Mouse (Mus musculus): ENCODE measurements around the gene Tnpo2. TPM values are rescaled to one million over a fixed set of nuclear protein-coding genes. Genes with fewer than 3 reads are reported as not detected.

Tnpo2 gene
- polyA plus RNA-seq, 1 experiment from 2014 or later, result 19.7 TPM

DNA sequence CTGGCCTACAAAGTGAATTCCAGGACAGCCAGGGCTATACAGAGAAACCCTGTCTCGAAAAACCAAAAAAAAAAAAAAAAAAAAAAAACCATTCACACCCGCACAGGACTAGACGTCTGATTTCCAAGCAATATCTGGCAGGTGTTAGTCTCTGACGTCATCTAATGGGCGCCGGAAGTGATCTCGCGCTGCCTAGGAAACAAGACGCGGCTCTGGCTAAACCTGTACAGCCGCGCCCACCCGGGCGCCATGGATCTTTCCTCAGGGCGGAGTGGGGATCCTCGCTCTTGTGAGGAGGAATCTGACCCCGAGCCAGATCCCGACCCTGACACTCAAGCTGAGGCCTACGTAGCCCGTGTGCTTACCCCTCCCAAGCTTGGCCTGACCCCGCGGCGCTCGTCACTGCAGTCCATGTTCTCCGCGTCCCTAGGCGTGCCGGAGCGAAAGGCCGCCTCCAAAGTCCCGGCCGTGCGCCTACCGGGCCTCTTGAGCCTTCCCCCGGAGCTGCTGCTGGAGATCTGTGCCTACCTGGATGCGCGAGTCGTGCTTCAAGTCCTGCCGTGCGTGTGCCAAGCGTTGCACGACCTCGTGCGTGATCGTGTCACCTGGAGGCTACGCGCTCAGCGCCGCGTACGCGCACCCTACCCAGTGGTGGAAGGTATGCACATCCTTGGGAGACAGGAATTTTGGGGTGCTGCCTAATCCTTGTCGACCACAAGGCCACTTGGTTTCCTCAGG lies 23.3 kb downstream of the Tnpo2 start, which contains the start of gene Fbxw9:
Gene Fbxw9 (plus strand): TSS at position 177 of the 738 bp plus-strand sequence.
- no peaks in the 10 kb centered on the region for H3K27me3 ChIP-seq (ENCODE audit: control insufficient read depth, insufficient read depth, low read length)
- WGBS, result under 1% methylated on average over 52 of the region's 53 CpGs

DNA sequence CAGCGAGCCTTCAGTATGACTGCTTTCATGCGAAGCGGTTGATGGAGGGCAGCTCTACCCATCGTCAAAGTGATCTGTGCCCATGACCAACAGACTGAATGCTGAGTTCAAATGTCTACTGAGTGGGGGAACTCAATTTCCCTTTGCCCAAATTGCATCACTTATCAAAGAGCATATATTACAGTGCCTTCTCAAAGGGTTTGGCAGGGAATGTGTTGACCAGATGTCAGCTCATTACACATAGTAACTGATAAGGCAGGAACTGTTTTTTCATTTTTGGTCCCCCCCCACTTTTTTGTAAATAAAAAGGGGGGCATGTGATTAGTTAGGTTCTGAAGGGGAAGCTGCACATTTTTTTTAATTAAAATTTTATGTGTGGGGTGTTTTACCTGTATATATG lies 25.9 kb downstream of the Tnpo2 start:
- no peak for ATAC-seq (ENCODE audit: low FRiP score, low TSS enrichment)
- peaks cover 17% of the 10 kb centered on the region; the same call in 1 of the 2 replicates for H3K36me3 ChIP-seq (ENCODE audit: control insufficient read depth, insufficient read depth, low read length)
- no peak overlapping the region for H3K4me2 ChIP-seq (replicated peaks; ENCODE audit: low read depth, low read length)
- peaks cover 6% of the 10 kb centered on the region for H3K4me1 ChIP-seq (ENCODE audit: control insufficient read depth, insufficient read depth, low read length)
- no peak overlapping the region for H3K9ac ChIP-seq (ENCODE audit: low read depth, low read length)
- no peaks in the 10 kb centered on the region for H3K9me3 ChIP-seq (ENCODE audit: control insufficient read depth, low read length)
- H3K4me3 ChIP-seq (ENCODE audit: low read length), result no peak overlapping the region
- WGBS, result 96% methylated on average over 4 of the region's 4 CpGs
- H3K27ac ChIP-seq (ENCODE audit: low read depth, low read length), result no peak overlapping the region
- no peaks in the 10 kb centered on the region for H3K27me3 ChIP-seq (ENCODE audit: control insufficient read depth, insufficient read depth, low read length)

More for the DNA sequence above, 23.3 kb downstream of the Tnpo2 start, which contains the start of gene Fbxw9:
- H3K4me1 ChIP-seq (ENCODE audit: control insufficient read depth, insufficient read depth, low read length), result peaks cover 6% of the 10 kb centered on the region
- H3K4me3 ChIP-seq (ENCODE audit: low read length), result peak within 1 kb of the TSS; percentile 89
- H3K9ac ChIP-seq (ENCODE audit: low read depth, low read length), result peak within 1 kb of the TSS; percentile 76
- H3K36me3 ChIP-seq (ENCODE audit: control insufficient read depth, insufficient read depth, low read length), result peaks cover 26% of the 10 kb centered on the region
- H3K9me3 ChIP-seq (ENCODE audit: control insufficient read depth, low read length), result no peaks in the 10 kb centered on the region
- ATAC-seq (ENCODE audit: low FRiP score, low TSS enrichment), result peak; percentile 93
- peak within 1 kb of the TSS; percentile 91 for H3K4me2 ChIP-seq (replicated peaks; ENCODE audit: low read depth, low read length)
- H3K27ac ChIP-seq (ENCODE audit: low read depth, low read length), result no peak within 1 kb of the TSS

DNA sequence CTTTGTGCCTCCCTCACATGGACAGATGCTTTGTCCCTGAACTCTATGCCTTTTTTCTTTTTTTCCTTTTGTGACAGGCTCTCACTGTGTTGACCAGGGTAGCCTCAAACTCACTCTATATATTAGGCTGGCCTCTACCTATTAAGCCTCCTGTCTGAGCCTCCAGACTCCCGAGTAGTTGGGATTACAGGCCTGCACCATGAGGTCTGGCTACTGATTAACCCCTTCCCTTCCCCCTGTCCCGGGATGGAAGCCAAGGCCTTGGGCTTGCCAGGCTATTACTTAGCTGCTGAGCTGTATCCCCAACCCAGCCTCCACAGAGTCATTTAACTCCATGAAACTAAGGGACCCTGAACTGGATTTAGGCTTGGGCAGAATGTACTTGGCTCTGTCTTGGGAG lies 28.5 kb downstream of the Tnpo2 start:
- H3K4me1 ChIP-seq (ENCODE audit: control insufficient read depth, insufficient read depth, low read length), result peaks cover 6% of the 10 kb centered on the region
- H3K9me3 ChIP-seq (ENCODE audit: control insufficient read depth, low read length), result no peaks in the 10 kb centered on the region
- no peaks in the 10 kb centered on the region for H3K27me3 ChIP-seq (ENCODE audit: control insufficient read depth, insufficient read depth, low read length)
- H3K4me3 ChIP-seq (ENCODE audit: low read length), result no peak overlapping the region
- ATAC-seq (ENCODE audit: low FRiP score, low TSS enrichment), result no peak
- H3K9ac ChIP-seq (ENCODE audit: low read depth, low read length), result no peak overlapping the region
- 39% methylated on average over 2 of the region's 2 CpGs for WGBS
- peaks cover 15% of the 10 kb centered on the region; the same call in 1 of the 2 replicates for H3K36me3 ChIP-seq (ENCODE audit: control insufficient read depth, insufficient read depth, low read length)
- H3K4me2 ChIP-seq (replicated peaks; ENCODE audit: low read depth, low read length), result no peak overlapping the region
- no peak overlapping the region for H3K27ac ChIP-seq (ENCODE audit: low read depth, low read length)

DNA sequence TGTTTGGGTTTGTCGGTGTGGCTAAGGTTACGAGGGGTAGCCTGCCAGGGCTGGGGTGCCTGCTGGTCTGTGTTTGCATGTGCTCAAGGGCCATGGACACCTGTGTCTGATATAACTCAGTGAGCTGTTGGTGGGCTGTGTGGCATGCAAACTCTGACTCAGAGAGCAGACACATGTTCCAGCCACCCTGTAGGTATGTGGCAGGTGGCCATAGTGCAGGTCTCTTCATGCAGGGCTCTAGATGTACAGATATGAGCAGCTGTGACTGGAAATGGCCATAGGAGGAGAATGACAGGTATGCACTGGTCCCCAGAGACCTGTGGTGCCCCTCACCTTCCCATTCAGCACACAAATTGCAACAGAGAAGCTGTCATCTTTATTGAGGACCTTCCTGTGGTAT lies 30.4 kb downstream of the Tnpo2 start:
- Histone ChIP-seq H3K4me2 (replicated peaks; ENCODE audit: low read depth, low read length) (no peak overlapping the region), H3K9ac (ENCODE audit: low read depth, low read length) (no peak overlapping the region), H3K36me3 (ENCODE audit: control insufficient read depth, insufficient read depth, low read length) (peaks cover 15% of the 10 kb centered on the region; the same call in 1 of the 2 replicates), H3K4me3 (ENCODE audit: low read length) (no peak overlapping the region), H3K27me3 (ENCODE audit: control insufficient read depth, insufficient read depth, low read length) (no peaks in the 10 kb centered on the region), H3K9me3 (ENCODE audit: control insufficient read depth, low read length) (no peaks in the 10 kb centered on the region), H3K4me1 (ENCODE audit: control insufficient read depth, insufficient read depth, low read length) (no peaks in the 10 kb centered on the region; the same call in 1 of the 2 replicates), H3K27ac (ENCODE audit: low read depth, low read length) (no peak overlapping the region)
- 96% methylated on average over 2 of the region's 2 CpGs for WGBS
- ATAC-seq (ENCODE audit: low FRiP score, low TSS enrichment), result no peak

DNA sequence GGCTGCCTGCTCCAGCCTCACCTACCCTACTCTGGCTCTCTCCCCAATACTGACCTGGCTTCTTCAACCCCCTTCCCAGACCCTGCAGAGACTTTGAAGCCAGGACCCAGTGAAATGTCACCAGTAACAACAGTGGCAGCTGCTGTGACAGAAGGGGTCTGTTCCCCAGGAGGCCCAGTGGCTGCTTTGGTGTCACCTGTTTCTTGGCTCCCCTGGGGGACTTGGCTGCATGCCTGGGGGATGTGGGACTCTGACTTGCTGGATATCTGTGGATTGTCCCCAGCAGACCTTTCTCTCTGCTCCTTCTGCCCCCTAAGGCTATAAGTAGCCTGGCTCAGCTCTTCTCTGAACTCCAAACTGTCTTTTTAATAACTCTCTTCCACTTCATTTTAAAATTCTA lies 31.3 kb downstream of the Tnpo2 start, which contains the start of gene Gm5741:
Gene Gm5741 (minus strand): TSS at position 1 of the 400 bp plus-strand sequence.
- H3K4me3 ChIP-seq (ENCODE audit: low read length), result no peak within 1 kb of the TSS
- no peaks in the 10 kb centered on the region for H3K9me3 ChIP-seq (ENCODE audit: control insufficient read depth, low read length)
- H3K4me1 ChIP-seq (ENCODE audit: control insufficient read depth, insufficient read depth, low read length), result no peaks in the 10 kb centered on the region; the same call in none of the 2 replicates
- H3K27me3 ChIP-seq (ENCODE audit: control insufficient read depth, insufficient read depth, low read length), result no peaks in the 10 kb centered on the region
- no peak for ATAC-seq (ENCODE audit: low FRiP score, low TSS enrichment)
- no peak within 1 kb of the TSS for H3K27ac ChIP-seq (ENCODE audit: low read depth, low read length)
- no peak within 1 kb of the TSS for H3K4me2 ChIP-seq (replicated peaks; ENCODE audit: low read depth, low read length)
- peaks cover 15% of the 10 kb centered on the region; the same call in 1 of the 2 replicates for H3K36me3 ChIP-seq (ENCODE audit: control insufficient read depth, insufficient read depth, low read length)
- no peak within 1 kb of the TSS for H3K9ac ChIP-seq (ENCODE audit: low read depth, low read length)

DNA sequence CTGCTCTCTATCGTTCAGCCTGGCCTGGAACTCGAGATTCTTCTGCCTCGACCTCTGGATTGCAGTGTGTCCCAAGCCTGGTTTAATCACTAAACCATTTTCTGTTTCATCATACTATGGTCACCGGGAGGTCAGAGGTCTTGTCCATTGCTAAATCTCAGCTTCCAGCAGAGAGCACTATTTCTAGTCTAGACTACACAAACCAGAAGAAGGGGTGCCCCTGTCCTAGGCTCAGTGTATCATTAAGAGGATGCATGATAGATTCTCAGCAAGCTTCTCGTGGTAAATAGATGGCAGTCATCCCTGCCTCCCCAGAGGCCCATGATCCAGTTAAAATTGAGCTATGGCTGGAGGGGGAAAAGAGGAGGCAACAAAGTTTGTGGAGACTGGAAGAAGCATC lies 34.3 kb downstream of the Tnpo2 start:
- Histone ChIP-seq H3K36me3 (ENCODE audit: control insufficient read depth, insufficient read depth, low read length) (peaks cover 30% of the 10 kb centered on the region), H3K9ac (ENCODE audit: low read depth, low read length) (peak overlapping the region; percentile 94; the same call in 1 of the 2 replicates)
- 75% methylated on average over 5 of the region's 5 CpGs for WGBS

DNA sequence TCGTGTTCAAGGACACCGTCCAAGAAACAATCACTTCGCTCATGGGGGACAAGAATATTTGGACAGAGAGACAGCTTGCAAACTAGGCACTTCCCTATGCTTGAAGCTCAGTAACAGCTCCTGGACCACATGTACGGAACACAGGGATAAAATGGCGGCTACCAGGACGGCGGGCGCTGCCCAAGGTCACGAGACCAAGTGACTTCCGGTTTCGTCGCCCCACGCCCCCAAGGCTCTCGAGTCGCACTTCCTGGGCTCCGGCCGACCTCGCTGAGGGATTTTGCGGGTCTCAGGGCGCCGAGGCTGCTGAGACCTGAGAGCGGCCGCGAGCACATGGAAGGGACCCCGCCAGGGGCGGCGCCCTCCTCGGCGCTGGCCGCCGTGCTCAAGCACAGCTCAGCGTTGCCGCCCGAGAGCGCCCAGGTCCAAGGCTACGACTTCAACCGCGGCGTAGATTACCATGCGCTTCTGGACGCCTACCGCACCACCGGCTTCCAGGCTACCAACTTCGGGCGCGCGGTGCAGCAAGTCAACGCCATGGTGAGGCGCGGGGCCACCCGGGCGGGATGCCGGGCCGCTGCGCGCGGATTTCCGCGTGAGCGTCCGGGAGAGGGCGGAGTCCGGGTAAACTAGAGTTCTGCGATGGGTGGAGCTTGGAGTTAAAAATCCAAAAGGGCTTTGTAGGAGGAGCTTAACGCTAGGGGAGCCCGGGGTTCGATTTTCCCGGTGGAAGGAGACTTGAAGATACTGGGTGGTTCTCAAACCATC lies 35.0 kb downstream of the Tnpo2 start, which contains the start of gene Dhps:
Gene Dhps (plus strand): TSS at position 244 of the 768 bp plus-strand sequence.
- WGBS, result under 1% methylated on average over 67 of the region's 68 CpGs
- H3K4me2 ChIP-seq (replicated peaks; ENCODE audit: low read depth, low read length), result peak within 1 kb of the TSS; percentile 65
- H3K36me3 ChIP-seq (ENCODE audit: control insufficient read depth, insufficient read depth, low read length), result peaks cover 32% of the 10 kb centered on the region
- no peaks in the 10 kb centered on the region for H3K27me3 ChIP-seq (ENCODE audit: control insufficient read depth, insufficient read depth, low read length)
- H3K27ac ChIP-seq (ENCODE audit: low read depth, low read length), result peak within 1 kb of the TSS; percentile 98
- peak; percentile 89 for ATAC-seq (ENCODE audit: low FRiP score, low TSS enrichment)
- H3K4me1 ChIP-seq (ENCODE audit: control insufficient read depth, insufficient read depth, low read length), result no peaks in the 10 kb centered on the region; the same call in none of the 2 replicates
- H3K9ac ChIP-seq (ENCODE audit: low read depth, low read length), result peak within 1 kb of the TSS; percentile 94
- no peaks in the 10 kb centered on the region for H3K9me3 ChIP-seq (ENCODE audit: control insufficient read depth, low read length)
- H3K4me3 ChIP-seq (ENCODE audit: low read length), result peak within 1 kb of the TSS; percentile 93

More for the DNA sequence above, 34.3 kb downstream of the Tnpo2 start:
- H3K27me3 ChIP-seq (ENCODE audit: control insufficient read depth, insufficient read depth, low read length), result no peaks in the 10 kb centered on the region
- ATAC-seq (ENCODE audit: low FRiP score, low TSS enrichment), result no peak
- H3K4me2 ChIP-seq (replicated peaks; ENCODE audit: low read depth, low read length), result peak overlapping the region; percentile 65
- H3K4me1 ChIP-seq (ENCODE audit: control insufficient read depth, insufficient read depth, low read length), result no peaks in the 10 kb centered on the region; the same call in none of the 2 replicates
- no peaks in the 10 kb centered on the region for H3K9me3 ChIP-seq (ENCODE audit: control insufficient read depth, low read length)
- H3K27ac ChIP-seq (ENCODE audit: low read depth, low read length), result peak overlapping the region; percentile 98
- H3K4me3 ChIP-seq (ENCODE audit: low read length), result peak overlapping the region; percentile 93

DNA sequence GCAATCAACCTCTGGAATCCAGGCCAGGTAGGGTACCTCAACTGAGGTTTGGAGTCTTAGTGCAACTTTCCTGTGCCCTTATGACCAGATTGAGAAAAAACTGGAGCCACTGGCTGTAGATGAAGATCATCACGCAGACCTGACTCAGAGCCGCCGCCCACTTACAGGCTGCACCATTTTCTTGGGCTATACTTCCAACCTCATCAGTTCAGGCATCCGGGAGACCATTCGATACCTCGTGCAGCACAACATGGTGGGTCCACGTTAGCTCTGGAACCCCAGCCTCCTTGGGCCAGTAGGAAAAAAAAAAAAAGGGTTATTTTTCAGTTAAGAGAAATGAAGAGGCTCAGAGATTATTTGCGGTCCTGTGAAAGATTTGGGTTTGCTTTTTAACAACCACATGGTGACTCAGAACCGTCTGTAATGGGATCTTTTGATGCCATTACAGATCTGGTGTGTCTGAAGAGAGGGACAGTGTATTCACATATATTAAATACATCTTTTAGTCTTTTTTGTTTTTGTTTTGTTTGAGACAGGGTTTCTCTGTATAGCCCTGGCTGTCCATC lies 35.7 kb downstream of the Tnpo2 start:
- no peaks in the 10 kb centered on the region for H3K27me3 ChIP-seq (ENCODE audit: control insufficient read depth, insufficient read depth, low read length)
- ATAC-seq (ENCODE audit: low FRiP score, low TSS enrichment), result no peak
- no peaks in the 10 kb centered on the region; the same call in none of the 2 replicates for H3K4me1 ChIP-seq (ENCODE audit: control insufficient read depth, insufficient read depth, low read length)
- H3K9ac ChIP-seq (ENCODE audit: low read depth, low read length), result peak overlapping the region; percentile 94
- peak overlapping the region; percentile 98; the same call in 1 of the 2 replicates for H3K27ac ChIP-seq (ENCODE audit: low read depth, low read length)
- peaks cover 34% of the 10 kb centered on the region for H3K36me3 ChIP-seq (ENCODE audit: control insufficient read depth, insufficient read depth, low read length)
- peak overlapping the region; percentile 65 for H3K4me2 ChIP-seq (replicated peaks; ENCODE audit: low read depth, low read length)
- WGBS, result 38% methylated on average over 9 of the region's 9 CpGs
- H3K9me3 ChIP-seq (ENCODE audit: control insufficient read depth, low read length), result no peaks in the 10 kb centered on the region
- peak overlapping the region; percentile 93 for H3K4me3 ChIP-seq (ENCODE audit: low read length)

Measured in kidney, embryonic 14.5 days (tissue).